Mouse (Mus musculus) heart, embryonic 16.5 days (tissue): ENCODE data around the gene Igsf9b. TPM values are rescaled to one million over a fixed set of nuclear protein-coding genes. Genes with fewer than 3 reads are reported as not detected.

ENCODE experiments used
- ATAC-seq: fragments of 200-750 bp; cut with Nextera tagmentation; replicated peaks from 2 replicates; pipeline ENCODE4 v1.8.0; 2017; ENCODE audit warnings: moderate number of reproducible peaks; ENCODE audit not compliant: insufficient read depth, low FRiP score; ENCODE audit errors: extremely low read depth
- H3K27ac ChIP-seq: fragments of 300-500 bp; sonication (generic); 2 replicates; pipeline ENCODE4 v1.5.1; 2014; ENCODE audit warnings: mild to moderate bottlenecking, low read length, control low read depth, moderate library complexity
- H3K27me3 ChIP-seq: fragments of 300-500 bp; sonication (generic); 2 replicates; pipeline ENCODE4 v1.6.1; 2014; ENCODE audit warnings: low read length, mixed read lengths; ENCODE audit not compliant: control insufficient read depth, insufficient read depth
- H3K36me3 ChIP-seq: fragments of 300-500 bp; sonication (generic); 2 replicates; pipeline ENCODE4 v1.6.1; 2014; ENCODE audit not compliant: control insufficient read depth, insufficient read depth
- H3K4me1 ChIP-seq: fragments of 300-500 bp; sonication (generic); 2 replicates; pipeline ENCODE4 v1.6.1; 2014; ENCODE audit warnings: low read length, mixed read lengths; ENCODE audit not compliant: control insufficient read depth, insufficient read depth
- H3K4me2 ChIP-seq: fragments of 300-500 bp; sonication (generic); 2 replicates; pipeline ENCODE4 v1.6.1; 2014; ENCODE audit warnings: low read depth, mild to moderate bottlenecking, control low read depth, low read length
- H3K4me3 ChIP-seq: fragments of 300-500 bp; sonication (generic); 2 replicates; pipeline ENCODE4 v1.5.1; 2014; ENCODE audit warnings: mild to moderate bottlenecking, control low read depth, low read length
- H3K9ac ChIP-seq: fragments of 300-500 bp; sonication (generic); 2 replicates; pipeline ENCODE4 v1.6.1; 2014; ENCODE audit warnings: low read length, control low read depth
- H3K9me3 ChIP-seq: fragments of 300-500 bp; sonication (generic); replicated peaks from 2 replicates; pipeline ENCODE4 v1.6.1; 2016; ENCODE audit warnings: low read length; ENCODE audit not compliant: control insufficient read depth
- WGBS: fragments of 180-500 bp; shearing (Covaris S2); extraction: QIAGEN DNeasy Blood & Tissue Kit; methylation state at CpG from one replicate; pipeline ENCODE4 v1.1.7; 2014; 5-methylcytosine and 5-hydroxymethylcytosine counted together
- polyA plus RNA-seq: library from polyadenylated mRNA; unstranded; fragments of >200 nt; fragmentation: Nextera tagmentation; extraction: Ambion mirVana; gene quantifications from 2 replicates; pipeline ENCODE4 v1.2.1, GENCODE M21; 2015

Igsf9b gene
- polyA plus RNA-seq, 1 experiment from 2014 or later: 3.5 TPM

- H3K27ac ChIP-seq: no peak overlapping the region
- H3K4me1 ChIP-seq: peaks cover 4% of the 10 kb centered on the region
- WGBS: 91% methylated on average over 7 of the region's 7 CpGs
- ATAC-seq: no peak
- no peak overlapping the region for H3K4me3 ChIP-seq
- no peaks in the 10 kb centered on the region; the same call in 1 of the 2 replicates for H3K36me3 ChIP-seq
- no peak overlapping the region for H3K9ac ChIP-seq
- no peaks in the 10 kb centered on the region for H3K27me3 ChIP-seq
- no peaks in the 10 kb centered on the region for H3K9me3 ChIP-seq
- no peak overlapping the region for H3K4me2 ChIP-seq
Measured at GRCm38 (mm10) chr9:27331538-27331937, 32.5 kb downstream of the Igsf9b start.

- no peaks in the 10 kb centered on the region for H3K27me3 ChIP-seq
- no peak; the same call in 1 of the 2 replicates for ATAC-seq
- H3K9me3 ChIP-seq: no peaks in the 10 kb centered on the region
- H3K9ac ChIP-seq: no peak overlapping the region
- H3K4me2 ChIP-seq: no peak overlapping the region
- H3K4me3 ChIP-seq: no peak overlapping the region
- no peak overlapping the region for H3K27ac ChIP-seq
- H3K36me3 ChIP-seq: no peaks in the 10 kb centered on the region; the same call in 1 of the 2 replicates
- peaks cover 4% of the 10 kb centered on the region for H3K4me1 ChIP-seq
- WGBS: 76% methylated on average over 9 of the region's 9 CpGs
Measured at GRCm38 (mm10) chr9:27334895-27335294, 35.9 kb downstream of the Igsf9b start.

DNA sequence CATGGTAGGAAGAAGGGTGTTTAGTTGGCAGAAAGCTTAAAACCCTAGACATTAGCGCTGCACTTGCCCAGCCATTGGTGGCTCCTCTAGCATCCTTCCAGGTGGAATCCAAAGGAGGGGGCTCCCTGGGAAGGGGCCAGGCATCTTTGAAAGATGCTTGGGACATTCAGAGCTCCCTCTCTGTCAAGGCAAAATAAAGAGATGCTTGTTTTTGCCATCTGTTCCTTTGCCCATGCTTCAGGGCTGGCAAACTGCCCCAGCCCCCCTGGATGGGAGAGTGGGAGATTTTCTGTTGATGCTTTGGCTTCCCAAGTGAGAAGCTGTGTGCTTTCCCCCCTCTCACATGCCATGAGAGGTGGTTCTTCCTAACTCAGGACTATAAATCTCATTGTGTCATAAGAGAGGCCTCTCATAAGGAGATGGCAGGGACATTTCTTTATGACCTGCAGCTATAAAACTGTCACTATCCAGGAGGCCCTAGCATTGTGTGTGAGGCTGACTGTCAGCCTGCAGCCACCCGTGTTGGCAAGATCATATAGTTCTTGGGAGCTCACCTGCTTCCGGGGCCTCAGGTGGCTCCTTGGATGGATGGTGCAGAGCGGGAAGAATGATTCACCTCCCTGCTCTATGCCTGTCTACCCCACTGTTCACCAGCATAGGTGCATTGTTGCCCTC is 38.1 kb downstream of the Igsf9b start:
- H3K4me3 ChIP-seq: no peak overlapping the region
- ATAC-seq: no peak
- H3K36me3 ChIP-seq: no peaks in the 10 kb centered on the region; the same call in 1 of the 2 replicates
- no peaks in the 10 kb centered on the region for H3K27me3 ChIP-seq
- no peak overlapping the region for H3K9ac ChIP-seq
- 91% methylated on average over 4 of the region's 4 CpGs for WGBS
- H3K9me3 ChIP-seq: no peaks in the 10 kb centered on the region
- H3K27ac ChIP-seq: no peak overlapping the region
- no peak overlapping the region for H3K4me2 ChIP-seq
- no peaks in the 10 kb centered on the region for H3K4me1 ChIP-seq

GRCm38 (mm10) chr9:27339168-27339567 is 40.2 kb downstream of the Igsf9b start:
- Histone ChIP-seq H3K4me3 (no peak overlapping the region), H3K4me1 (no peaks in the 10 kb centered on the region), H3K4me2 (no peak overlapping the region), H3K9ac (no peak overlapping the region), H3K36me3 (no peaks in the 10 kb centered on the region), H3K27me3 (no peaks in the 10 kb centered on the region), H3K9me3 (no peaks in the 10 kb centered on the region), H3K27ac (no peak overlapping the region)
- no peak for ATAC-seq
- 71% methylated on average over 1 of the region's 1 CpGs for WGBS

GRCm38 (mm10) chr9:27346541-27347269 is 47.7 kb downstream of the Igsf9b start:
- no peaks in the 10 kb centered on the region for H3K9me3 ChIP-seq
- WGBS: 76% methylated on average over 11 of the region's 11 CpGs

DNA sequence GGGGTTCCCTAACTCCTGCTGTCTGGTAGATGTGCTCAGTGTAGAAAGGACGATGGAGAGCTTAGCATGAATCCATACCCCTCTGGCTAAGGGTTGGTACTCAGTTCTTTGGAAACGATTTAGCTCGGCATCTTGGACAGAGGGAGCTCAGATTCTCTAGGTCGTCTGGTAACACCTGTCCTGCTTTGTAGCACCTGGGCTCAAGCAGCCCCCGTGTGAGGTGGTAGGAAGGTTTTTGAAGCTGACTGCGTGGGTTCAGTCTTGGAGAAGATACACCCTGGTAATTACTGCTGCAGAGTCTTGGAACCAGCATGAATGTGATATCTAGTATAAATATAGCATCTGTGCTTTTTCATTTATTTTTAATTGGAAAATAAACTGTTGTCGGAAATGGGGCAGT is 54.1 kb downstream of the Igsf9b start:
- no peaks in the 10 kb centered on the region for H3K27me3 ChIP-seq
- no peak overlapping the region for H3K4me2 ChIP-seq
- no peaks in the 10 kb centered on the region for H3K36me3 ChIP-seq
- H3K4me3 ChIP-seq: no peak overlapping the region
- H3K4me1 ChIP-seq: no peaks in the 10 kb centered on the region
- 77% methylated on average over 7 of the region's 7 CpGs for WGBS
- H3K9me3 ChIP-seq: no peaks in the 10 kb centered on the region
- no peak for ATAC-seq
- no peak overlapping the region for H3K27ac ChIP-seq
- H3K9ac ChIP-seq: no peak overlapping the region

More at GRCm38 (mm10) chr9:27346541-27347269, 47.7 kb downstream of the Igsf9b start:
- no peak overlapping the region for H3K27ac ChIP-seq
- H3K4me3 ChIP-seq: no peak overlapping the region
- H3K4me2 ChIP-seq: no peak overlapping the region
- H3K27me3 ChIP-seq: no peaks in the 10 kb centered on the region
- no peaks in the 10 kb centered on the region for H3K4me1 ChIP-seq
- no peaks in the 10 kb centered on the region for H3K36me3 ChIP-seq
- ATAC-seq: no peak
- H3K9ac ChIP-seq: no peak overlapping the region

DNA sequence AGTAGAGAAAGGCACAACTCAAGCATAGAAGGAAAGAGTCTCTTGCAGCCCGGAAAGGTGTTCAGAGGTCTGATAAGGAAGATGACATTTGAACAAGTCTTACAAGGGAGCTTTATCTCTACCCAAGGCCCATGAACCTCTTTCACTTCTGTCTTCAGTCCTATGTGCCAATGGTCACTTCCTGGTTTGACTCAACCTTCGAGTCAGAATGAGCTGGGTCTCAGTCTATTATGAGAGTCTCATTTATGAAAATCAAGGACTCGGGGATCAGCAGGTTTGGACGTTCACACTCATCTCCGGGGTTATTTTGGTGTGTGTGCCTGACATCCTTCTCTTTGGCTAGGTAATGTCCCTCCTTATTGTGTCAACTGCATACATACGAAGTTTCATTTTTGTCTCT is 58.9 kb downstream of the Igsf9b start:
- no peak overlapping the region for H3K4me3 ChIP-seq
- H3K9me3 ChIP-seq: no peaks in the 10 kb centered on the region
- no peak overlapping the region for H3K27ac ChIP-seq
- H3K36me3 ChIP-seq: no peaks in the 10 kb centered on the region
- no peak overlapping the region for H3K4me2 ChIP-seq
- no peaks in the 10 kb centered on the region for H3K4me1 ChIP-seq
- no peaks in the 10 kb centered on the region for H3K27me3 ChIP-seq
- ATAC-seq: no peak
- no peak overlapping the region for H3K9ac ChIP-seq
- 75% methylated on average over 6 of the region's 6 CpGs for WGBS

GRCm38 (mm10) chr9:27367231-27367630 is 68.2 kb downstream of the Igsf9b start:
- no peak overlapping the region for H3K9ac ChIP-seq
- no peak overlapping the region for H3K27ac ChIP-seq
- H3K9me3 ChIP-seq: no peaks in the 10 kb centered on the region
- no peaks in the 10 kb centered on the region for H3K27me3 ChIP-seq
- 56% methylated on average over 2 of the region's 2 CpGs for WGBS
- no peaks in the 10 kb centered on the region for H3K36me3 ChIP-seq
- no peak for ATAC-seq
- H3K4me1 ChIP-seq: no peaks in the 10 kb centered on the region
- no peak overlapping the region for H3K4me3 ChIP-seq
- no peak overlapping the region for H3K4me2 ChIP-seq

DNA sequence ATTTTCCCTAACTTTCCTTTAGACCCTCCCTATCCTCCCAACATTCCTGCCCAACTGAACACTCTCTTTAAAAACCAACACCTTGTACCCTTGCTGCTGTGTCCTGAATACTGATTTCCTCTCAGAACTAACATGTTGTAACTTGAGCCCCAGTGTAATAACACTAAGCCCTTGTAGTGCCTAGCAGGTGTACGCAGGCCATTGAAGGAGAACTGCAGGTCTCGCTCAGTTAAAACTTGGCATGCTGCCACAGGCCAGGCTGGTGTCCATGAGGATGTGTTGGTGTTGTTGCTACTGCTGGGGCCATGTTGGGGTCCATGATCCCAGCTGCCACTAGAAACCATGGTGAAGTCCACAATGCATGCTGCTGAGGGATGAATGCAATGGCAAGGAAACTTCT is 70.1 kb downstream of the Igsf9b start:
- no peak overlapping the region for H3K27ac ChIP-seq
- no peak overlapping the region for H3K4me3 ChIP-seq
- no peak overlapping the region for H3K4me2 ChIP-seq
- H3K9me3 ChIP-seq: no peaks in the 10 kb centered on the region
- ATAC-seq: no peak
- H3K9ac ChIP-seq: no peak overlapping the region
- H3K27me3 ChIP-seq: no peaks in the 10 kb centered on the region
- no peaks in the 10 kb centered on the region for H3K4me1 ChIP-seq
- WGBS: 73% methylated on average over 2 of the region's 2 CpGs
- H3K36me3 ChIP-seq: no peaks in the 10 kb centered on the region
